Mouse (Mus musculus): Measurements from ENCODE around the gene Vti1a. TPM values are rescaled to one million over a fixed set of nuclear protein-coding genes. Genes with fewer than 3 reads are reported as not detected.

The Vti1a gene
- polyA plus RNA-seq, 1 experiment from 2014 or later, result 28.7 TPM

DNA sequence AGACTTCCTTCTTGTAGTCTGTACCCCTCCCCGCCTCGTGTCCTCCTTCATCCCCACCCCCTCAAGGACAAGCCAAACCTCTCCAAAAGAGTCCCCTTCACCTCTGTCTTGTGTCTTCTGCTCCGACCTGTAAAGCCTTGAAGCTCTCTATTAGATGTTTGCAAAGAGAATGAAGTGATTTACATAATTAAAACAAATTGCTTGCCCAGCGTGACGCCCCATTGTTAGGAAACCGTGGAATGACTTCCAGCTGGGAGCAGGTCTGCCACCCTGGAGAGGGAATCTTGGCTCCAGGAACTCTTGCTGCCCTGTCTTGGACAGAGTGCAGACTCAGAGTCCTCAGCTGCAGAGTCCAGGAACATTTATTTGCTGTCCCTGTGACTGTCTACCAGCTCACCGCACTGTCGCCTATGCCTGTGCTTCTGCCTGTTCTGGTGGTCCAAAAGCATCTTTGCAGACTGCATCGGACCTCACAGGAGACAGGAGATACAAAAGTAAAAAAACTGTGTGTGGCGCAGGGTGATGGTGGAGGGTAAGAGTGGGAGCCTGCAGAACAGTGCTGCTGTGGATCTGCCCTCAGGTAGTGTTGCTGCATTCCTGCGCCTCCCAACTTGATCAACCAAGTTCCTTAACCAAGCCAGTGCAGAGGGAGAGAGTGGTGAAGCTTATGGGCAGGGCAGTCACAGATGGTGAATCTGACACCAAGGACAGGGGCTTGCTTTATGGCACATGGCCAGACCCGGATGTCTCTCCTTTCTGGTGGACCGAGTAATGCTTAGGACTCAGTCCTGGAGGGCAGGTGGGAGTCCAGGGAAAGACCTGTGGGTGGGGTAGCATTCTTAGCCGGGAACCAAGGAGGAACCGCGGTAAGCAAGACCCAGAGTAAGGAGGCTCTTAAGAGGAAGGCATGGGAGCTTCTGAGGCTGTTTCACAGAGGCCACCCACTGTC is 273.1 kb downstream of the Vti1a start:
- Histone ChIP-seq H3K27ac (ENCODE audit: low read length) (no peak overlapping the region), H3K27me3 (ENCODE audit: insufficient read depth, low read length) (no peaks in the 10 kb centered on the region), H3K4me2 (replicated peaks; ENCODE audit: low read depth, low read length) (no peak overlapping the region), H3K4me3 (ENCODE audit: low read length) (no peak overlapping the region), H3K4me1 (ENCODE audit: insufficient read depth, low read length) (peaks cover 21% of the 10 kb centered on the region), H3K9ac (replicated peaks; ENCODE audit: low read length) (no peak overlapping the region), H3K9me3 (ENCODE audit: low read length) (no peaks in the 10 kb centered on the region), H3K36me3 (ENCODE audit: insufficient read depth, low read length) (no peaks in the 10 kb centered on the region)
- 42% methylated on average over 16 of the region's 16 CpGs for WGBS
- no peak for ATAC-seq (ENCODE audit: low FRiP score, low TSS enrichment)

- Histone ChIP-seq H3K36me3 (ENCODE audit: insufficient read depth, low read length) (no peaks in the 10 kb centered on the region), H3K4me1 (ENCODE audit: insufficient read depth, low read length) (peaks cover 35% of the 10 kb centered on the region), H3K9me3 (ENCODE audit: low read length) (no peaks in the 10 kb centered on the region), H3K27me3 (ENCODE audit: insufficient read depth, low read length) (no peaks in the 10 kb centered on the region; the same call in 1 of the 2 replicates), H3K4me3 (ENCODE audit: low read length) (peak overlapping the region; percentile 9; the same call in 1 of the 2 replicates), H3K4me2 (replicated peaks; ENCODE audit: low read depth, low read length) (peak overlapping the region; percentile 43), H3K9ac (replicated peaks; ENCODE audit: low read length) (0 out of 2 replicates have a peak overlapping the region, but pooled peaks have one; percentile 2), H3K27ac (ENCODE audit: low read length) (peak overlapping the region; percentile 74)
- ATAC-seq (ENCODE audit: low FRiP score, low TSS enrichment), result peak; percentile 67
- 12% methylated on average over 26 of the region's 26 CpGs for WGBS
These were observed 277.0 kb downstream of the Vti1a start for GRCm38 (mm10) chr19:55592876-55593691.

GRCm38 (mm10) chr19:55593729-55594444 is 277.8 kb downstream of the Vti1a start:
- Histone ChIP-seq H3K27me3 (ENCODE audit: insufficient read depth, low read length) (no peaks in the 10 kb centered on the region; the same call in 1 of the 2 replicates), H3K9me3 (ENCODE audit: low read length) (no peaks in the 10 kb centered on the region), H3K4me3 (ENCODE audit: low read length) (peak overlapping the region; percentile 9; the same call in 1 of the 2 replicates), H3K36me3 (ENCODE audit: insufficient read depth, low read length) (no peaks in the 10 kb centered on the region), H3K27ac (ENCODE audit: low read length) (peak overlapping the region; percentile 64; the same call in 1 of the 2 replicates), H3K4me1 (ENCODE audit: insufficient read depth, low read length) (peaks cover 37% of the 10 kb centered on the region), H3K9ac (replicated peaks; ENCODE audit: low read length) (no peak overlapping the region), H3K4me2 (replicated peaks; ENCODE audit: low read depth, low read length) (peak overlapping the region; percentile 43)
- 0 out of 2 replicates have a peak, but pooled peaks have one; percentile 33 for ATAC-seq (ENCODE audit: low FRiP score, low TSS enrichment)
- 65% methylated on average over 16 of the region's 16 CpGs for WGBS

- Histone ChIP-seq H3K27me3 (ENCODE audit: insufficient read depth, low read length) (no peaks in the 10 kb centered on the region; the same call in 1 of the 2 replicates), H3K4me2 (replicated peaks; ENCODE audit: low read depth, low read length) (no peak overlapping the region), H3K27ac (ENCODE audit: low read length) (no peak overlapping the region), H3K4me1 (ENCODE audit: insufficient read depth, low read length) (peaks cover 37% of the 10 kb centered on the region), H3K36me3 (ENCODE audit: insufficient read depth, low read length) (no peaks in the 10 kb centered on the region), H3K9ac (replicated peaks; ENCODE audit: low read length) (no peak overlapping the region), H3K4me3 (ENCODE audit: low read length) (no peak overlapping the region), H3K9me3 (ENCODE audit: low read length) (no peaks in the 10 kb centered on the region)
- no peak for ATAC-seq (ENCODE audit: low FRiP score, low TSS enrichment)
- WGBS, result 95% methylated on average over 3 of the region's 3 CpGs
These were observed 278.4 kb downstream of the Vti1a start for GRCm38 (mm10) chr19:55594451-55594850.

- no peak overlapping the region for H3K9ac ChIP-seq (replicated peaks; ENCODE audit: low read length)
- no peaks in the 10 kb centered on the region for H3K36me3 ChIP-seq (ENCODE audit: insufficient read depth, low read length)
- H3K4me3 ChIP-seq (ENCODE audit: low read length), result no peak overlapping the region
- H3K9me3 ChIP-seq (ENCODE audit: low read length), result no peaks in the 10 kb centered on the region
- ATAC-seq (ENCODE audit: low FRiP score, low TSS enrichment), result no peak
- H3K27me3 ChIP-seq (ENCODE audit: insufficient read depth, low read length), result no peaks in the 10 kb centered on the region; the same call in 1 of the 2 replicates
- no peak overlapping the region for H3K4me2 ChIP-seq (replicated peaks; ENCODE audit: low read depth, low read length)
- WGBS, result 39% methylated on average over 9 of the region's 9 CpGs
- peaks cover 37% of the 10 kb centered on the region for H3K4me1 ChIP-seq (ENCODE audit: insufficient read depth, low read length)
- no peak overlapping the region for H3K27ac ChIP-seq (ENCODE audit: low read length)
These were observed 280.0 kb downstream of the Vti1a start for GRCm38 (mm10) chr19:55595945-55596649.

DNA sequence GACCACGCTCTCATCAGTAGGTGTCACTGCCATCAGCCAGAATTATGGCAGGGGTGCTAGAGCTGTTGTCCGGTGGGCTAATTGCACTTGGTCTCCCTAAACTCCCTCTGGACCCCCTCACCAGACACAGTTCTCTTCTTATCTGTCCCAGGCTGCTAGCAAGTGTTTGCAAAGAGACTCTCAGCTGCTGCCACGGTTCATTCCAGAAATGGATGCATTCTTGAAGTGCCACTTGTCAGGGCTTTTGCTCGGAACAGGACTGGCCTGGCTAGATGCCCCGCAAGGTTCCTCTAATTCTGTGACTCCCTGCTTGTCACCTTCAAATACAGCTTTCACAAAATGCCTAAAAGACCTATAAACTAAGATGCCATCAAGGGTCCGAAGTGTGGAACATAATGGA is 280.7 kb downstream of the Vti1a start:
- H3K36me3 ChIP-seq (ENCODE audit: insufficient read depth, low read length), result no peaks in the 10 kb centered on the region
- no peak overlapping the region for H3K4me3 ChIP-seq (ENCODE audit: low read length)
- WGBS, result 64% methylated on average over 6 of the region's 6 CpGs
- H3K4me1 ChIP-seq (ENCODE audit: insufficient read depth, low read length), result peaks cover 37% of the 10 kb centered on the region
- no peak overlapping the region for H3K9ac ChIP-seq (replicated peaks; ENCODE audit: low read length)
- H3K4me2 ChIP-seq (replicated peaks; ENCODE audit: low read depth, low read length), result no peak overlapping the region
- no peak for ATAC-seq (ENCODE audit: low FRiP score, low TSS enrichment)
- no peaks in the 10 kb centered on the region for H3K9me3 ChIP-seq (ENCODE audit: low read length)
- H3K27ac ChIP-seq (ENCODE audit: low read length), result no peak overlapping the region
- H3K27me3 ChIP-seq (ENCODE audit: insufficient read depth, low read length), result no peaks in the 10 kb centered on the region; the same call in 1 of the 2 replicates

GRCm38 (mm10) chr19:55597296-55597695 is 281.2 kb downstream of the Vti1a start:
- Histone ChIP-seq H3K9me3 (ENCODE audit: low read length) (no peaks in the 10 kb centered on the region), H3K9ac (replicated peaks; ENCODE audit: low read length) (no peak overlapping the region), H3K4me2 (replicated peaks; ENCODE audit: low read depth, low read length) (no peak overlapping the region), H3K4me1 (ENCODE audit: insufficient read depth, low read length) (peaks cover 37% of the 10 kb centered on the region), H3K4me3 (ENCODE audit: low read length) (no peak overlapping the region), H3K36me3 (ENCODE audit: insufficient read depth, low read length) (no peaks in the 10 kb centered on the region), H3K27me3 (ENCODE audit: insufficient read depth, low read length) (no peaks in the 10 kb centered on the region; the same call in 1 of the 2 replicates), H3K27ac (ENCODE audit: low read length) (no peak overlapping the region)
- 58% methylated on average over 2 of the region's 2 CpGs for WGBS
- ATAC-seq (ENCODE audit: low FRiP score, low TSS enrichment), result no peak

DNA sequence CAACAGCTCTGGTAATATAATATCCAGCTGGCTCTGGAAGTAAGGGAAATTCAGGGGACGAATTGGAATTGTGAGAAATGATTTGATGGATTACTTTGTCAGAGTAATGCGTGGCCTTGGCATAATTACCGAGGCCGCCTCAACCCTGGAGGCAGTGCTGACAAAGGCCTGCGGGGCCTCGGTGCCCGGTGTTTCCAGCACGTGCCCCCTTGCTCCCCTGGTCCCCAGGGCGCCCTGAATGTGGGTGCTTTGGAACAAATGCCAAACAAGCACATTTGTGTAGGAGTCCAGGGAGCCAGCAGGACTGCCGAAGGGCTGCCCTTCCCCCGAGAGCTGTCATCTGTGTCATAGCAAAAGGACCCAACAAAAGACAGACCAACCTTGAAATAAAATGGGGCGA is 281.9 kb downstream of the Vti1a start:
- Histone ChIP-seq H3K4me3 (ENCODE audit: low read length) (no peak overlapping the region), H3K4me1 (ENCODE audit: insufficient read depth, low read length) (peaks cover 33% of the 10 kb centered on the region), H3K9ac (replicated peaks; ENCODE audit: low read length) (no peak overlapping the region; the same call in 1 of the 2 replicates), H3K27me3 (ENCODE audit: insufficient read depth, low read length) (no peaks in the 10 kb centered on the region; the same call in 1 of the 2 replicates), H3K4me2 (replicated peaks; ENCODE audit: low read depth, low read length) (no peak overlapping the region), H3K27ac (ENCODE audit: low read length) (no peak overlapping the region), H3K36me3 (ENCODE audit: insufficient read depth, low read length) (no peaks in the 10 kb centered on the region), H3K9me3 (ENCODE audit: low read length) (no peaks in the 10 kb centered on the region)
- 34% methylated on average over 12 of the region's 12 CpGs for WGBS
- no peak for ATAC-seq (ENCODE audit: low FRiP score, low TSS enrichment)

- Histone ChIP-seq H3K27me3 (ENCODE audit: insufficient read depth, low read length) (no peaks in the 10 kb centered on the region; the same call in 1 of the 2 replicates), H3K9me3 (ENCODE audit: low read length) (no peaks in the 10 kb centered on the region), H3K36me3 (ENCODE audit: insufficient read depth, low read length) (no peaks in the 10 kb centered on the region), H3K4me3 (ENCODE audit: low read length) (no peak overlapping the region), H3K27ac (ENCODE audit: low read length) (no peak overlapping the region), H3K4me1 (ENCODE audit: insufficient read depth, low read length) (peaks cover 21% of the 10 kb centered on the region), H3K4me2 (replicated peaks; ENCODE audit: low read depth, low read length) (no peak overlapping the region), H3K9ac (replicated peaks; ENCODE audit: low read length) (no peak overlapping the region)
- 48% methylated on average over 6 of the region's 6 CpGs for WGBS
- no peak for ATAC-seq (ENCODE audit: low FRiP score, low TSS enrichment)
These were observed 283.0 kb downstream of the Vti1a start for GRCm38 (mm10) chr19:55599124-55599523.
